Mouse (Mus musculus): ENCODE results near the gene Atp6v1b1. TPM values are rescaled to one million over a fixed set of nuclear protein-coding genes. Genes with fewer than 3 reads are reported as not detected.
A peak's percentile ranks its signal among the peaks of the same experiment; 100 is the strongest.

The Atp6v1b1 gene
- polyA plus RNA-seq, 1 experiment, result not detected

- Histone ChIP-seq H3K27me3 (ENCODE audit: control insufficient read depth, insufficient read depth, insufficient read length) (no peaks in the 10 kb centered on the region), H3K4me2 (ENCODE audit: low read depth) (no peak overlapping the region), H3K36me3 (ENCODE audit: control insufficient read depth, insufficient read depth) (peaks cover 4% of the 10 kb centered on the region), H3K4me3 (no peak overlapping the region), H3K79me2 (ENCODE audit: control insufficient read depth, insufficient read depth) (peaks cover 3% of the 10 kb centered on the region), H3ac (ENCODE audit: control insufficient read depth, insufficient read length) (no peak overlapping the region)
- no peak for TF ChIP-seq TCF12 (IDR thresholded peaks at IDR 0.05; ENCODE audit: insufficient read depth, poor library complexity, severe bottlenecking)
- no peak for TF ChIP-seq POLR2AphosphoS2 (IDR thresholded peaks at IDR 0.05; ENCODE audit: insufficient read length, low read depth)
- no peak for TF ChIP-seq USF1 (IDR thresholded peaks at IDR 0.05; ENCODE audit: low read depth)
- TF ChIP-seq CEBPB (IDR thresholded peaks at IDR 0.05; ENCODE audit: insufficient read depth, poor library complexity, severe bottlenecking), result no peak
- TF ChIP-seq REST (IDR thresholded peaks at IDR 0.05; ENCODE audit: insufficient read depth, insufficient read length), result no peak
- TF ChIP-seq MAX (IDR thresholded peaks at IDR 0.05; ENCODE audit: low read depth), result no peak
- no peak for TF ChIP-seq SRF (IDR thresholded peaks at IDR 0.05; ENCODE audit: control insufficient read depth, insufficient read length, low read depth)
- TF ChIP-seq MYOG (IDR thresholded peaks at IDR 0.05; ENCODE audit: control insufficient read depth in 1 of 3, insufficient read depth in 1 of 3, insufficient read length in 2 of 3, low read depth in 2 of 3), result no peak
Measured at GRCm38 (mm10) chr6:83768485-83768884, 25.7 kb downstream of the Atp6v1b1 start.

GRCm38 (mm10) chr6:83774126-83774525 lies 31.3 kb downstream of the Atp6v1b1 start:
- peak overlapping the region; percentile 79 for H3K4me3 ChIP-seq
- H3K27me3 ChIP-seq (ENCODE audit: control insufficient read depth, insufficient read depth, insufficient read length), result no peaks in the 10 kb centered on the region
- peak overlapping the region; percentile 81 for H3K4me2 ChIP-seq (ENCODE audit: low read depth)
- H3K36me3 ChIP-seq (ENCODE audit: control insufficient read depth, insufficient read depth), result peaks cover 4% of the 10 kb centered on the region
- TF ChIP-seq POLR2AphosphoS2 (IDR thresholded peaks at IDR 0.05; ENCODE audit: insufficient read length, low read depth), result no peak
- TF ChIP-seq CEBPB (IDR thresholded peaks at IDR 0.05; ENCODE audit: insufficient read depth, poor library complexity, severe bottlenecking), result 0 out of 2 replicates have a peak, but pooled peaks have one; percentile 20
- no peak overlapping the region for H3ac ChIP-seq (ENCODE audit: control insufficient read depth, insufficient read length)
- peaks cover 8% of the 10 kb centered on the region for H3K79me2 ChIP-seq (ENCODE audit: control insufficient read depth, insufficient read depth)

- peaks cover 8% of the 10 kb centered on the region for H3K79me2 ChIP-seq (ENCODE audit: control insufficient read depth, insufficient read depth)
- peak overlapping the region; percentile 81 for H3K4me2 ChIP-seq (ENCODE audit: low read depth)
- TF ChIP-seq TCF3 (IDR thresholded peaks at IDR 0.05; ENCODE audit: insufficient read length, low read depth), result no peak
- TF ChIP-seq USF1 (IDR thresholded peaks at IDR 0.05; ENCODE audit: low read depth), result no peak
- H3K4me3 ChIP-seq, result peak overlapping the region; percentile 79
- no peaks in the 10 kb centered on the region for H3K27me3 ChIP-seq (ENCODE audit: control insufficient read depth, insufficient read depth, insufficient read length)
- H3K36me3 ChIP-seq (ENCODE audit: control insufficient read depth, insufficient read depth), result peaks cover 2% of the 10 kb centered on the region
- H3ac ChIP-seq (ENCODE audit: control insufficient read depth, insufficient read length), result peak overlapping the region; percentile 42
Measured at GRCm38 (mm10) chr6:83774781-83775563, 32.2 kb downstream of the Atp6v1b1 start.

GRCm38 (mm10) chr6:83775638-83776293 lies 33.0 kb downstream of the Atp6v1b1 start, which contains the start of gene Tex261:
TSS of gene Tex261 (minus strand) at chr6:83775813.
- H3K79me2 ChIP-seq (ENCODE audit: control insufficient read depth, insufficient read depth), result peaks cover 8% of the 10 kb centered on the region
- H3ac ChIP-seq (ENCODE audit: control insufficient read depth, insufficient read length), result peak within 1 kb of the TSS; percentile 42
- H3K27me3 ChIP-seq (ENCODE audit: control insufficient read depth, insufficient read depth, insufficient read length), result no peaks in the 10 kb centered on the region
- H3K36me3 ChIP-seq (ENCODE audit: control insufficient read depth, insufficient read depth), result no peaks in the 10 kb centered on the region
- peak within 1 kb of the TSS; percentile 79 for H3K4me3 ChIP-seq
- no peak for TF ChIP-seq E2F4 (IDR thresholded peaks at IDR 0.05; ENCODE audit: insufficient read depth)
- TF ChIP-seq MYOG (IDR thresholded peaks at IDR 0.05; ENCODE audit: control insufficient read depth in 1 of 3, insufficient read depth in 1 of 3, insufficient read length in 2 of 3, low read depth in 2 of 3), result no peak
- TF ChIP-seq POLR2AphosphoS2 (IDR thresholded peaks at IDR 0.05; ENCODE audit: insufficient read length, low read depth), result peak; percentile 95
- TF ChIP-seq POLR2A (IDR thresholded peaks at IDR 0.05; ENCODE audit: insufficient read length, low read depth), result peak; percentile 98
- TF ChIP-seq CEBPB (IDR thresholded peaks at IDR 0.05; ENCODE audit: insufficient read depth, poor library complexity, severe bottlenecking), result peak; percentile 72; the same call in 1 of the 2 replicates
- TF ChIP-seq REST (IDR thresholded peaks at IDR 0.05; ENCODE audit: insufficient read depth, insufficient read length), result no peak
- TF ChIP-seq USF1 (IDR thresholded peaks at IDR 0.05; ENCODE audit: low read depth), result no peak
- TF ChIP-seq TCF3 (IDR thresholded peaks at IDR 0.05; ENCODE audit: insufficient read length, low read depth), result no peak
- no peak for TF ChIP-seq SRF (IDR thresholded peaks at IDR 0.05; ENCODE audit: control insufficient read depth, insufficient read length, low read depth)
- TF ChIP-seq TCF12 (IDR thresholded peaks at IDR 0.05; ENCODE audit: insufficient read depth, poor library complexity, severe bottlenecking), result no peak
- TF ChIP-seq MAX (IDR thresholded peaks at IDR 0.05; ENCODE audit: low read depth), result no peak
- peak in 1 of 3 experiments; percentile 19 for TF ChIP-seq MYOD1 (IDR thresholded peaks at IDR 0.05; ENCODE audit: control insufficient read depth in 1 of 3, insufficient read length in 2 of 3, low read depth in 2 of 3)
- peak within 1 kb of the TSS; percentile 85 for H3K4me2 ChIP-seq (ENCODE audit: low read depth)

GRCm38 (mm10) chr6:83778306-83778705 lies 35.5 kb downstream of the Atp6v1b1 start:
- Histone ChIP-seq H3K27me3 (ENCODE audit: control insufficient read depth, insufficient read depth, insufficient read length) (peaks cover 1% of the 10 kb centered on the region), H3ac (ENCODE audit: control insufficient read depth, insufficient read length) (no peak overlapping the region), H3K79me2 (ENCODE audit: control insufficient read depth, insufficient read depth) (peaks cover 6% of the 10 kb centered on the region), H3K36me3 (ENCODE audit: control insufficient read depth, insufficient read depth) (no peaks in the 10 kb centered on the region), H3K4me2 (ENCODE audit: low read depth) (no peak overlapping the region), H3K4me3 (no peak overlapping the region)
- TF ChIP-seq MAX (IDR thresholded peaks at IDR 0.05; ENCODE audit: low read depth) (no peak), POLR2AphosphoS2 (IDR thresholded peaks at IDR 0.05; ENCODE audit: insufficient read length, low read depth) (no peak), SRF (IDR thresholded peaks at IDR 0.05; ENCODE audit: control insufficient read depth, insufficient read length, low read depth) (no peak), REST (IDR thresholded peaks at IDR 0.05; ENCODE audit: insufficient read depth, insufficient read length) (no peak), MYOG (IDR thresholded peaks at IDR 0.05; ENCODE audit: control insufficient read depth in 1 of 3, insufficient read depth in 1 of 3, insufficient read length in 2 of 3, low read depth in 2 of 3) (no peak), MYOD1 (IDR thresholded peaks at IDR 0.05; ENCODE audit: control insufficient read depth in 1 of 3, insufficient read length in 2 of 3, low read depth in 2 of 3) (no peak), POLR2A (IDR thresholded peaks at IDR 0.05; ENCODE audit: insufficient read length, low read depth) (no peak), E2F4 (IDR thresholded peaks at IDR 0.05; ENCODE audit: insufficient read depth) (no peak), TCF3 (IDR thresholded peaks at IDR 0.05; ENCODE audit: insufficient read length, low read depth) (no peak), USF1 (IDR thresholded peaks at IDR 0.05; ENCODE audit: low read depth) (no peak), CEBPB (IDR thresholded peaks at IDR 0.05; ENCODE audit: insufficient read depth, poor library complexity, severe bottlenecking) (no peak), TCF12 (IDR thresholded peaks at IDR 0.05; ENCODE audit: insufficient read depth, poor library complexity, severe bottlenecking) (no peak)
